Mouse (Mus musculus) olfactory bulb, adult 2 months (tissue): Measurements from ENCODE around the gene Hist1h3i. TPM values are rescaled to one million over a fixed set of nuclear protein-coding genes. Genes with fewer than 3 reads are reported as not detected.
"Not testable (repeated sequence)": the region's sequence is repeated elsewhere in the genome, so short reads cannot be mapped to it uniquely, and the experiment has no call there.

Experiments used
- H3K27ac ChIP-seq: fragments of 200-500 bp; 2 replicates; pipeline ENCODE4 v1.5.1; 2012; ENCODE audit warnings: low read depth, low read length; ENCODE audit not compliant: insufficient read depth
- H3K4me1 ChIP-seq: fragments of 200-500 bp; 2 replicates; pipeline ENCODE4 v1.6.1; 2012; ENCODE audit warnings: low read length; ENCODE audit not compliant: control insufficient read depth, insufficient read depth
- H3K4me3 ChIP-seq: fragments of 200-500 bp; 2 replicates; pipeline ENCODE4 v1.5.1; 2012; ENCODE audit warnings: mild to moderate bottlenecking, low read depth, low read length, moderate library complexity; ENCODE audit not compliant: insufficient read depth
- CTCF ChIP-seq: fragments of 200-500 bp; IDR thresholded peaks from 2 replicates; pipeline ENCODE4 v1.5.1; 2012; ENCODE audit warnings: low read depth, mild to moderate bottlenecking, low read length, moderate library complexity; ENCODE audit not compliant: insufficient read depth
- POLR2A ChIP-seq: fragments of 200-500 bp; IDR thresholded peaks from 2 replicates; pipeline ENCODE4 v1.6.1; 2012; ENCODE audit warnings: mild to moderate bottlenecking, low read depth, low read length, moderate library complexity; ENCODE audit not compliant: insufficient read depth
- WGBS: fragments of 180-500 bp; shearing (Covaris S2); methylation state at CpG from one replicate; pipeline ENCODE4 v1.1.7; 2018; 5-methylcytosine and 5-hydroxymethylcytosine counted together
- polyA plus RNA-seq: library from polyadenylated mRNA; stranded (reverse); fragments of >200 nt; gene quantifications from 2 replicates; pipeline ENCODE4 v1.2.4, GENCODE M21; 2012; ENCODE audit warnings: low replicate concordance; ENCODE audit not compliant: missing spikeins, insufficient read depth, insufficient read length

Hist1h3i gene
- polyA plus RNA-seq, 1 experiment: not detected

DNA sequence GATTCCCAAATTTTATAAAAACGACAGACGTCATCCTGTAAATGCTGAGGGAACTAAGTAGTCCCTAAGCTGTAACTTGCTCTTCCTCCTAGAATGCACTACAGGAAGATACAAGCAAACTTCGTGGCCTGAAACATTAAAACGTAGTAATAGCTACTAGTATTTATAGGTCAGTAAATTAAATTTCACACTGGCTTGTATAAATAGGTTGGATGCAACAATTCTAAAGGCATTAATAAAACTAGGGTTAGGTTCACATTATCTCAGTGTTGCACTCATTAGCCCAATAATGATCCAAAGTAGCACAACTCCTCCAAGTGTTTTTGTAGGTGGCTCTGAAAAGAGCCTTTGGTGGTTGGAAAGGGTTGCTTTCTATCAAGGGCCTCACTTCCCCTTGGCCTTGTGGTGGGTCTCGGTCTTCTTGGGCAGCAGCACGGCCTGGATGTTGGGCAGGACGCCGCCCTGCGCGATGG lies 30.1 kb downstream of the Hist1h3i start:
- peak overlapping the region; percentile 64 for H3K4me3 ChIP-seq
- peaks cover 2% of the 10 kb centered on the region; the same call in 1 of the 2 replicates for H3K4me1 ChIP-seq
- 5% methylated on average over 10 of the region's 10 CpGs for WGBS
- H3K27ac ChIP-seq: peak overlapping the region; percentile 93
- TF ChIP-seq CTCF (no peak), POLR2A (no peak)

DNA sequence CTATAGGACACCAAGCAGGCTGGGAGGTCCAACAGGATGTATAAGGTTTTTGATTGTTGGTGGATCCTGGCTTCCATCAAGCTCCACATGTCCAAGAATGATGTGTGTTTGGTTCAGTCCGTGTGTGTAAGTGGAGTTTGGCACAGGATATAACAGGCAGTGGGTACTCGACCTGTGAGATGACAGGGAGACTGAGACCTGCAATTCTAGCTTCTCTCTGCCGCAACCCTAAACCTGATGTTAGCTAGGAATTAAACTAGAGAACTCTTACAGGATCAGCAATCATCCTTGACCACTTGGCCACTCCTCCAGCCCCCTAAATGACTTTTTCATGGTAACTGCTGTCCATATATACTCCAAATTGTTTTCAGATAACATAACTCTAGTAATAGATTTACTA lies 30.8 kb downstream of the Hist1h3i start:
- 45% methylated on average over 3 of the region's 3 CpGs for WGBS
- TF ChIP-seq POLR2A (no peak), CTCF (no peak)
- H3K4me3 ChIP-seq: no peak overlapping the region
- H3K27ac ChIP-seq: 0 out of 2 replicates have a peak overlapping the region, but pooled peaks have one; percentile 37
- peaks cover 4% of the 10 kb centered on the region; the same call in 1 of the 2 replicates for H3K4me1 ChIP-seq

DNA sequence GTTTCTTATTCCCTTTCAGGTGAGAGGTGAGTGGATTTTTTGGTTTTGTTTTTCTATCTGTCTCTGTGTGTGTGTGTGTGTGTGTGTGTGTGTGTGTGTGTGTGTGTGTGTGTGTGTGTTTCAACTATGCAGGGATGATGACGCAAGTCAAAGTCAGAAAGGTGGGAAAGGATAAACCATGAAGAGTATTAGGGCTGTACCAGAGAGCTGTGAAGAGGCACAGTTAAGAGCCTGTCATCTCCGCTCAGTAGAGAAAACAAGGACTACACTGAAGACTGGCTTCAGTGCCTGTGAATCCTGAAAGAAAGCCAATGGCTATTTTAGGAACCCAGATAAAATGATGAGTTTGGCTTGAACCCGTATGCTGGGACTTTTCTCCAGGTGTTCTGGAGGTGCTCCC lies 31.3 kb downstream of the Hist1h3i start:
- no peak overlapping the region for H3K4me3 ChIP-seq
- TF ChIP-seq POLR2A (no peak), CTCF (no peak)
- H3K27ac ChIP-seq: no peak overlapping the region
- peaks cover 5% of the 10 kb centered on the region; the same call in 1 of the 2 replicates for H3K4me1 ChIP-seq
- 67% methylated on average over 3 of the region's 3 CpGs for WGBS

DNA sequence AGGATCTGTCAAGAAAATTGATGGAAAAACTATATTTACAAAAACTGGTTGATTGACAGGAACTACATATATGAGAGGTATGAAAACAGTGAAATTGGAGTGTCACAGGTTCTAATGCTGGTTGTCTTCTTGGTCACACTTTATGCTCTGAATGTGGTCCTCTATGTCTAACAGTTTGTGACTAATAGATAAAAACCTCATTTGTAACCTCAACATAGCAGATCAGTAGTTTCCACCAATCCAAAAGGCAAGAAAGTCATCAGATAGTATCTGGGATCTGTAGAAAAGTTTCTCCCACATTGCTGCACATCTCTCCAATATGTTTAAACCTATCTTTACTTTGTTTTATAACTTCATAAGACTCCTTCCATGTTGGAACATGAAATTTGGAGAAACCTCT lies 31.8 kb downstream of the Hist1h3i start:
- no peak overlapping the region for H3K4me3 ChIP-seq
- no peak overlapping the region for H3K27ac ChIP-seq
- peaks cover 5% of the 10 kb centered on the region; the same call in 1 of the 2 replicates for H3K4me1 ChIP-seq
- TF ChIP-seq CTCF (no peak), POLR2A (no peak)

DNA sequence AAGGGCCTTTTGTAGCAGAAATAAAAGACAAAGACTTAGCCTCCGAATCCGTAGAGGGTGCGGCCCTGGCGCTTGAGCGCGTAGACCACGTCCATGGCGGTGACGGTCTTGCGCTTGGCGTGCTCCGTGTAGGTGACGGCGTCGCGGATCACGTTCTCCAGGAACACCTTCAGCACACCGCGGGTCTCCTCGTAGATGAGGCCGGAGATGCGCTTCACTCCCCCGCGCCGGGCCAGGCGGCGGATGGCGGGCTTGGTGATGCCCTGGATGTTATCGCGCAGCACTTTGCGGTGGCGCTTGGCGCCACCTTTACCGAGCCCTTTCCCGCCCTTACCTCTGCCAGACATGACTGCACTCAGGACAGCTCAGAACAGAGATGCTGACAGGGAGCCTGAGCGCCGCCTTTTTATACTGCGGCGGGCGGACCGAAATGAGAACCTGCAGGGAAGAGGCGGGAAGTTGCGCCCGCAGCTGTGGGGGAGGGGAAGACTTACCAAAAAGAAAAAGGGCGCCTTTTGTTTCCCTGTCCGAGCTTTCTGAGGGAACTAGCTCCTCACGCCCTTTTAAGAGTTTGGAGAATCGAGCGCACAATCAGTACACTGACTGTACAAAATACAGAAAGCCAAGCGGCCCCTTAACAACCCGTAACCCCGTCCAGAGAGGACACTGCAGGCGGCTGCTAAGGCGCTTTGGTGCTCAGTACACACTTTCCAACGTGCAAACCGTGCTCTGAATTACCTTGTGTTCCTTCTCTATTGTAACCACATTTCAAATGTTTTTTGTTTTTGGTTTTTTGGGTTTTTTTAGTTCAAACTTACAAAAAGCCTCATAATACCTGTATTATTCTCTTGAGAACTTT lies 32.8 kb downstream of the Hist1h3i start, which contains the start of gene Hist1h4k:
TSS of gene Hist1h4k (minus strand) at position 347 of the 859 bp plus-strand sequence.
- peak; percentile 81 for TF ChIP-seq POLR2A
- under 1% methylated on average over 49 of the region's 56 CpGs for WGBS
- not testable (repeated sequence) for H3K4me1 ChIP-seq

DNA sequence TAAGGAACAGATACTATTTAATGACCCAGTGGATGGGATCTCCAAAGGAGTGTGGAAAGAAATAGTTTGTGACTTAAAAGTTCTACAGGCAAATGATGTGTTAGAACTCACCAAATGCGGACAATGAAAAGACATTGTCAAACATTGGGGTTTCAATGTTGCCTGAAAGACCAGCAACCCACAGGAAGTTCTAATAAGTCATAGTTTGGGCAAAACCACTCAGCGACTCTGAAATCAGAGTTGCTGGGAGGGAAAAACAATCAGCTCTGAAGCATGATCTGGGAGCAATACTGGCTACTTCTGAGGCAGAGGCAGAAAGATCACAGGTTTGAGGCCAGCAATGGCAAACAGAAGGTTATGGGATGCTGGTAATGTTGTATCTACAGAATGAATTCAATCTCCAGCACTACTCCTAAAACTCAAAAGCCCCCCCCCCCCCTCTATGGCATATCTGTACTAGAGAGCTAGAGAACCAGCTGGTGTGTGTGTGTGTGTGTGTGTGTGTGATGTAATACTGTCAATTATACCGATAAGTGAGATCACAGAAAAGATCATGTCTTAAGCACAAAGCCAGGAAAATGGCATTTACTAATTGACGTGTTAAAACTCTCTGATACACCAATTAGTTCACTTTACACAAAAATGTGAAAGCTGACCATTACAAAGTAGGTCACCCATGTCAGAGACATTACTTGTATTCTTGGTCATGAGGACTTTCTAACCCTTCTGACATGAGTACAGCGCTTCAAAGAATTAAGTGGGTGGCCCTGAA lies 33.6 kb downstream of the Hist1h3i start:
- Histone ChIP-seq H3K4me3 (peak overlapping the region; percentile 56), H3K4me1 (peaks cover 5% of the 10 kb centered on the region; the same call in 1 of the 2 replicates), H3K27ac (no peak overlapping the region)
- 6% methylated on average over 5 of the region's 5 CpGs for WGBS
- TF ChIP-seq CTCF: no peak
- TF ChIP-seq POLR2A: no peak

More for the DNA sequence above, 32.8 kb downstream of the Hist1h3i start, which contains the start of gene Hist1h4k:
- not testable (repeated sequence) for H3K27ac ChIP-seq
- H3K4me3 ChIP-seq: peak within 1 kb of the TSS; percentile 56

DNA sequence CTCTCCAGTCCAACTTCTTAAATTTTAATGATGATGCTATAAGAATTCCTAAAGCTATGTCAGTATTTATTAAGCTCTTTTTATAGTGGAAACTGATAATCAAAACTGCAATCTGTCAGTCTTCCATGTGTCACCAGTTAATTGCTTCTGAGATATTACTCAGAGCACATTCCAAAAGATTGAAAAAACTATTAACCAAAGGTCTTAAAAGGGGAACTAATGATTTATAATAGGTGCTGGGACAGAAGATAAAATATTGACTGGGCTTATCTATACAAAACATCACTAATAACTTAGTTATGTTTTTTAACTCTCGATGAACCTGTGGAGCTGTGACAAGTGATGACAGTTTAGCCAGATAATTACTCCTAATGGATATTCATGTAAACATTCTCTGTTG lies 38.2 kb downstream of the Hist1h3i start:
- Histone ChIP-seq H3K4me3 (no peak overlapping the region), H3K27ac (no peak overlapping the region), H3K4me1 (peaks cover 3% of the 10 kb centered on the region; the same call in 1 of the 2 replicates)
- 87% methylated on average over 1 of the region's 1 CpGs for whole genome bisulfite sequencing
- no peak for TF ChIP-seq POLR2A
- no peak for TF ChIP-seq CTCF

DNA sequence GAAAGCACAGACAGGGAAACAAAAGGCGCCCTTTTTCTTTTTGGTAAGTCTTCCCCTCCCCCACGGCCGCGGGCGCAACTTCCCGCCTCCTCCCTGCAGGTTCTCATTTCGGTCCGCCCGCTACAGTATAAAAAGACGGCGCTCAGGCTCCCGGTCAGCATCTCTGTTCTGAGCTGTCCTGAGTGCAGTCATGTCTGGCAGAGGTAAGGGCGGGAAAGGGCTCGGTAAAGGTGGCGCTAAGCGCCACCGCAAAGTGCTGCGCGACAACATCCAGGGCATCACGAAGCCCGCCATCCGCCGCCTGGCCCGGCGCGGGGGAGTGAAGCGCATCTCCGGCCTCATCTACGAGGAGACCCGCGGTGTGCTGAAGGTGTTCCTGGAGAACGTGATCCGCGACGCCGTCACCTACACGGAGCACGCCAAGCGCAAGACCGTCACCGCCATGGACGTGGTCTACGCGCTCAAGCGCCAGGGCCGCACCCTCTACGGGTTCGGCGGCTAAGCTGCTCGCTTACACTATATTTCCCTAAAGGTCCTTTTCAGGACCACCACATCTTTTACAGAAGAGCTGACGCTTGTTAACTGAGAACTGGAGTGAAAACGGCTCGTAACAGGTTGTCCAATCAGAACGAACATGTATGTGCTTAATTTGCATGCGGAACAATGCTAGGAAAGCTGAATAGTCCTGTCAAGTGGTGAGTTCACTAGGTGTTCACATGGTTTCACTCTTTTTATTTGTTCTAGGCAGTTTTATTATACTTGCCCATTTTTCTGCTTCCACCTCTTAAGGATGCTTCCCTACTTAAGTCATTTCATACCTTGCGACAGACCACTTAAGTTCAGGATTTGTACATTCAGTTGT lies 48.0 kb downstream of the Hist1h3i start, which contains the start of gene Hist1h4j:
TSS of gene Hist1h4j (plus strand) at position 159 of the 862 bp plus-strand sequence.
- WGBS: under 1% methylated on average over 55 of the region's 56 CpGs
- peak within 1 kb of the TSS; percentile 53 for H3K4me3 ChIP-seq
- peak within 1 kb of the TSS; percentile 76 for H3K27ac ChIP-seq
- peak; percentile 70; the same call in 1 of the 2 replicates for TF ChIP-seq POLR2A
- H3K4me1 ChIP-seq: not testable (repeated sequence)
